Mouse (Mus musculus) small intestine, adult 2 months (tissue): ENCODE results near the gene Dido1.

ENCODE experiments used
- CTCF ChIP-seq: fragments of 200-500 bp; IDR thresholded peaks from 2 replicates; pipeline ENCODE4 v1.5.1; 2012; ENCODE audit warnings: low read depth, mild to moderate bottlenecking, control low read depth, inconsistent platforms, low read length, moderate library complexity, mixed read lengths; ENCODE audit not compliant: insufficient replicate concordance, insufficient read length; ENCODE audit errors: extremely low read depth
- POLR2A ChIP-seq: fragments of 200-500 bp; IDR thresholded peaks from 2 replicates; pipeline ENCODE4 v1.6.1; 2012; ENCODE audit warnings: low read depth, mild to moderate bottlenecking, control low read depth, inconsistent platforms, low read length, moderate library complexity

GRCm38 (mm10) chr2:180710276-180711155 is 717 bp upstream of the Dido1 start:
- TF ChIP-seq POLR2A (no peak), CTCF (peak; percentile 8; the same call in 1 of the 2 replicates)
